Mouse (Mus musculus): Measurements from ENCODE around the gene Kcnmb3. TPM values are rescaled to one million over a fixed set of nuclear protein-coding genes. Genes with fewer than 3 reads are reported as not detected.

The Kcnmb3 gene
- polyA plus RNA-seq, 1 experiment: not detected

GRCm38 (mm10) chr3:32428361-32428760, 63.7 kb downstream of the Kcnmb3 start:
- Histone ChIP-seq H3K4me3 (ENCODE audit: insufficient read depth, poor library complexity, severe bottlenecking) (no peak overlapping the region), H3K27me3 (ENCODE audit: control insufficient read depth, insufficient read depth, insufficient read length) (no peaks in the 10 kb centered on the region), H3K79me3 (ENCODE audit: low read depth) (peaks cover 69% of the 10 kb centered on the region), H3K36me3 (ENCODE audit: control insufficient read depth, insufficient read depth) (no peaks in the 10 kb centered on the region), H3K79me2 (ENCODE audit: control insufficient read depth, insufficient read depth) (peaks cover 99% of the 10 kb centered on the region), H3ac (ENCODE audit: control insufficient read depth, insufficient read length, low read depth) (no peak overlapping the region)
- TF ChIP-seq MYOG (IDR thresholded peaks at IDR 0.05; ENCODE audit: control insufficient read depth, extremely low read depth, insufficient read length): no peak
- no peak for TF ChIP-seq MYOD1 (IDR thresholded peaks at IDR 0.05; ENCODE audit: control insufficient read depth, insufficient read length, low read depth)
- no peak for TF ChIP-seq MAX (IDR thresholded peaks at IDR 0.05)
- TF ChIP-seq USF1 (IDR thresholded peaks at IDR 0.05; ENCODE audit: low read depth): no peak
- no peak for TF ChIP-seq CTCF (IDR thresholded peaks at IDR 0.05; ENCODE audit: control insufficient read depth, insufficient read depth, insufficient read length)
- TF ChIP-seq FOSL1 (IDR thresholded peaks at IDR 0.05; ENCODE audit: insufficient read depth, low read length, poor library complexity, severe bottlenecking): no peak
- no peak for TF ChIP-seq CEBPB (IDR thresholded peaks at IDR 0.05; ENCODE audit: low read depth)

- H3K36me3 ChIP-seq (ENCODE audit: control insufficient read depth, insufficient read depth): no peaks in the 10 kb centered on the region
- no peak overlapping the region for H3ac ChIP-seq (ENCODE audit: control insufficient read depth, insufficient read length, low read depth)
- H3K27me3 ChIP-seq (ENCODE audit: control insufficient read depth, insufficient read depth, insufficient read length): no peaks in the 10 kb centered on the region
- peaks cover 99% of the 10 kb centered on the region for H3K79me2 ChIP-seq (ENCODE audit: control insufficient read depth, insufficient read depth)
- no peak for TF ChIP-seq FOSL1 (IDR thresholded peaks at IDR 0.05; ENCODE audit: insufficient read depth, low read length, poor library complexity, severe bottlenecking)
- TF ChIP-seq MYOG (IDR thresholded peaks at IDR 0.05; ENCODE audit: control insufficient read depth, extremely low read depth, insufficient read length): no peak
- no peak for TF ChIP-seq CTCF (IDR thresholded peaks at IDR 0.05; ENCODE audit: control insufficient read depth, insufficient read depth, insufficient read length)
- TF ChIP-seq USF1 (IDR thresholded peaks at IDR 0.05; ENCODE audit: low read depth): no peak
- TF ChIP-seq MAX (IDR thresholded peaks at IDR 0.05): no peak
- TF ChIP-seq MYOD1 (IDR thresholded peaks at IDR 0.05; ENCODE audit: control insufficient read depth, insufficient read length, low read depth): no peak
- no peak for TF ChIP-seq CEBPB (IDR thresholded peaks at IDR 0.05; ENCODE audit: low read depth)
- H3K79me3 ChIP-seq (ENCODE audit: low read depth): peaks cover 72% of the 10 kb centered on the region
- H3K4me3 ChIP-seq (ENCODE audit: insufficient read depth, poor library complexity, severe bottlenecking): no peak overlapping the region
Measured at GRCm38 (mm10) chr3:32427695-32428094, 64.3 kb downstream of the Kcnmb3 start.

Other genes starting within 250 kb of the Kcnmb3 start
- 14.7 TPM for gene Zmat3, start 126.2 kb downstream of the Kcnmb3 start, polyA plus RNA-seq (2012; fragmentation: generic; extraction: Trizol)
- 8.6 TPM for gene Pik3ca, start 94.6 kb downstream of the Kcnmb3 start, polyA plus RNA-seq (2012; fragmentation: generic; extraction: Trizol)
- gene Zfp639, start 18.0 kb upstream of the Kcnmb3 start, polyA plus RNA-seq (2012; fragmentation: generic; extraction: Trizol): 15.3 TPM
- gene Mfn1, start 37.2 kb upstream of the Kcnmb3 start, polyA plus RNA-seq (2012; fragmentation: generic; extraction: Trizol): 10.1 TPM
- 59.0 TPM for gene Gnb4, start 124.4 kb upstream of the Kcnmb3 start, polyA plus RNA-seq (2012; fragmentation: generic; extraction: Trizol)
- 77.7 TPM for gene Actl6a, start 214.1 kb upstream of the Kcnmb3 start, polyA plus RNA-seq (2012; fragmentation: generic; extraction: Trizol)
- 137 TPM for gene Ndufb5, start 244.8 kb upstream of the Kcnmb3 start, polyA plus RNA-seq (2012; fragmentation: generic; extraction: Trizol)
- 15.7 TPM for gene Mrpl47, start 245.4 kb upstream of the Kcnmb3 start, polyA plus RNA-seq (2012; fragmentation: generic; extraction: Trizol)

All from C2C12 (cell line).